Mouse (Mus musculus) hindbrain, postnatal 0 days (tissue): ENCODE data around the gene Ulk4. TPM values are rescaled to one million over a fixed set of nuclear protein-coding genes. Genes with fewer than 3 reads are reported as not detected.

Source experiments
- ATAC-seq: fragments of 200-750 bp; cut with Nextera tagmentation; 2 replicates; pipeline ENCODE4 v1.8.0; 2017; ENCODE audit warnings: mild to moderate bottlenecking, moderate TSS enrichment, moderate library complexity
- DNase-seq: peaks from one replicate; pipeline ENCODE4 v3.0.0-alpha.2; 2015; ENCODE audit warnings: low spot score
- H3K27ac ChIP-seq: fragments of 300-500 bp; sonication (generic); 2 replicates; pipeline ENCODE4 v1.5.1; 2014; ENCODE audit warnings: mild to moderate bottlenecking
- H3K27me3 ChIP-seq: fragments of 300-500 bp; sonication (generic); 2 replicates; pipeline ENCODE4 v1.6.1; 2014; ENCODE audit warnings: low read length, mixed read lengths; ENCODE audit not compliant: insufficient read depth
- H3K36me3 ChIP-seq: fragments of 300-500 bp; sonication (generic); 2 replicates; pipeline ENCODE4 v1.6.1; 2014; ENCODE audit warnings: low read length, mixed read lengths; ENCODE audit not compliant: insufficient read depth
- H3K4me1 ChIP-seq: fragments of 300-500 bp; sonication (generic); 2 replicates; pipeline ENCODE4 v1.6.1; 2014; ENCODE audit warnings: antibody characterized with exemption, low read length, mixed read lengths; ENCODE audit not compliant: insufficient read depth
- H3K4me2 ChIP-seq: fragments of 300-500 bp; sonication (generic); 2 replicates; pipeline ENCODE4 v1.6.1; 2014; ENCODE audit warnings: low read depth, mild to moderate bottlenecking, low read length, moderate library complexity, mixed read lengths
- H3K4me3 ChIP-seq: fragments of 300-500 bp; sonication (generic); 2 replicates; pipeline ENCODE4 v1.5.1; 2014; ENCODE audit warnings: low read length
- H3K9ac ChIP-seq: fragments of 300-500 bp; sonication (generic); replicated peaks from 2 replicates; pipeline ENCODE4 v1.6.1; 2014; ENCODE audit warnings: mild to moderate bottlenecking, low read length, moderate library complexity, mixed read lengths
- H3K9me3 ChIP-seq: fragments of 300-500 bp; sonication (generic); 2 replicates; pipeline ENCODE4 v1.6.1; 2016; ENCODE audit warnings: low read length, mixed read lengths
- CTCF ChIP-seq: IDR thresholded peaks from 2 replicates; pipeline ENCODE4 v1.5.1; 2016; ENCODE audit warnings: antibody characterized with exemption, control low read depth, low read depth
- WGBS: fragments of 180-500 bp; shearing (Covaris S2); extraction: QIAGEN DNeasy Blood & Tissue Kit; methylation state at CpG from one replicate; pipeline ENCODE4 v1.1.7; 2014; 5-methylcytosine and 5-hydroxymethylcytosine counted together
- microRNA-seq, 2 experiments: library from miRNA; unstranded; fragments of <30 nt; microRNA quantifications; one replicate each; pipeline ENCODE4; 2016
- polyA plus RNA-seq: library from polyadenylated mRNA; unstranded; fragments of >200 nt; fragmentation: Nextera tagmentation; extraction: Ambion mirVana; gene quantifications from 2 replicates; pipeline ENCODE4 v1.2.1, GENCODE M21; 2015
- total RNA-seq: library from RNA; depleted of rRNA; stranded (reverse); fragments of >200 nt; gene quantifications from 2 replicates; pipeline ENCODE4 v1.2.3, GENCODE M21; 2014; rRNA removed

The Ulk4 gene
- total and polyA plus RNA-seq, 2 experiments from 2014 or later = 20.0 to 76.3 TPM

- no peak for TF ChIP-seq CTCF
- DNase-seq (no peak), ATAC-seq (no peak)
- no peaks in the 10 kb centered on the region for H3K36me3 ChIP-seq
- H3K4me1 ChIP-seq = no peaks in the 10 kb centered on the region
- H3K27me3 ChIP-seq = no peaks in the 10 kb centered on the region
- no peak overlapping the region for H3K4me2 ChIP-seq
- no peak overlapping the region for H3K27ac ChIP-seq
- 94% methylated on average over 4 of the region's 4 CpGs for WGBS
- H3K9ac ChIP-seq = no peak overlapping the region
- H3K4me3 ChIP-seq = no peak overlapping the region
- H3K9me3 ChIP-seq = no peaks in the 10 kb centered on the region
These were observed 362.6 kb downstream of the Ulk4 start for GRCm38 (mm10) chr9:120914429-120914828.

GRCm38 (mm10) chr9:120913152-120913551 lies 363.8 kb downstream of the Ulk4 start:
- H3K4me1 ChIP-seq = no peaks in the 10 kb centered on the region
- H3K27ac ChIP-seq = no peak overlapping the region
- TF ChIP-seq CTCF = no peak
- H3K9ac ChIP-seq = no peak overlapping the region
- 88% methylated on average over 13 of the region's 13 CpGs for WGBS
- no peak for DNase-seq
- no peaks in the 10 kb centered on the region for H3K27me3 ChIP-seq
- H3K4me3 ChIP-seq = no peak overlapping the region
- no peaks in the 10 kb centered on the region for H3K9me3 ChIP-seq
- no peak overlapping the region for H3K4me2 ChIP-seq
- no peaks in the 10 kb centered on the region for H3K36me3 ChIP-seq
- no peak for ATAC-seq

- no peaks in the 10 kb centered on the region for H3K9me3 ChIP-seq
- no peak overlapping the region for H3K4me3 ChIP-seq
- no peaks in the 10 kb centered on the region for H3K36me3 ChIP-seq
- ATAC-seq (no peak), DNase-seq (peak; percentile 35)
- no peaks in the 10 kb centered on the region for H3K27me3 ChIP-seq
- H3K27ac ChIP-seq = no peak overlapping the region
- no peak overlapping the region for H3K9ac ChIP-seq
- WGBS = 77% methylated on average over 6 of the region's 6 CpGs
- TF ChIP-seq CTCF = no peak
- H3K4me1 ChIP-seq = no peaks in the 10 kb centered on the region
- H3K4me2 ChIP-seq = no peak overlapping the region
These were observed 368.5 kb downstream of the Ulk4 start for GRCm38 (mm10) chr9:120908461-120908860.

Small RNA genes within 50 kb of the gene (microRNA-seq; reads per million reads assigned to microRNA genes)
- 0.71 to 0.72 reads per million in 2 experiments for gene Mir7090

Other genes starting within 250 kb of the Ulk4 start
- gene Trak1, start 20.3 kb upstream of the Ulk4 start, total RNA-seq = 129 and 170 TPM in 2 replicates
- 55.7 and 57.8 TPM in 2 replicates for gene Trak1, start 20.3 kb upstream of the Ulk4 start, polyA plus RNA-seq
- gene Cck, start 218.5 kb upstream of the Ulk4 start, total RNA-seq = 121 and 143 TPM in 2 replicates
- gene Cck, start 218.5 kb upstream of the Ulk4 start, polyA plus RNA-seq = 77.3 and 84.8 TPM in 2 replicates